Mouse (Mus musculus): ENCODE measurements around the gene Pla2g5. TPM values are rescaled to one million over a fixed set of nuclear protein-coding genes. Genes with fewer than 3 reads are reported as not detected.
A peak's percentile ranks its signal among the peaks of the same experiment; 100 is the strongest.

Pla2g5 gene
- polyA plus RNA-seq, 1 experiment from 2014 or later = 0.37 TPM

GRCm38 (mm10) chr4:138816166-138816565 is 47.1 kb downstream of the Pla2g5 start:
- 86% methylated on average over 9 of the region's 9 CpGs for WGBS
- Histone ChIP-seq H3K9me3 (replicated peaks) (no peaks in the 10 kb centered on the region), H3K4me1 (peaks cover 11% of the 10 kb centered on the region), H3K4me3 (no peak overlapping the region), H3K36me3 (no peaks in the 10 kb centered on the region), H3K27me3 (ENCODE audit: low read depth, poor library complexity, severe bottlenecking) (no peaks in the 10 kb centered on the region), H3K27ac (replicated peaks) (no peak overlapping the region)
- DNase-seq (ENCODE audit: low spot score) = no peak

DNA sequence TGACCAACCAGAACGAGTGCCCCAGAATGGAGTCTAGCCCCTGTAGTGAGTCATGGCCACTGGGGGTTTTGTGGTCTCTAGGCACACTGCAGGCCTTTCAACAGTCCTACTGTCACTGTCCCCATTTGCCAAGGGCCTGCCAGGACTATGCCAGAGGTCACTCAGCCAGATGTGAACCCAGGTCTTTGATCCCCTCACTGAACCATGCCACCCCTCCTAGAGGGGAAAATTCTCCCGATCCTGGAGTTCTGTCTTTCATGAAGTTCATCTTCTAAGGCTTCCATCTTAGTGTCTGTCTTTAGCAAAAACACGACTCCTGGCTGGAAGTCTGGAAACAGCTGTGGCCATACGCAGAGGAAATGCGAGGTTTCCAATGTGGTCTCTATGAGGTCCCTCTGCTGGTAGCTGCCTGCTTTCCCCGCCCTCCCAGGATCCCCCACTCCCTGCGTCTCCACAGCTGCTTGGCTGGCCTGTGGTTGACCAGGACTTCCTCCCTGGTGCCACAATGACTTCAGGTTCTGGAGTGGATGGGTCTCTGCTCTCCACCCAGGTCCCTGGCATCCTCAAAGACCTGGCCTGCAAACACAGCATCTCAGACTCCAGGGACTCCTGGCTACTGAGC is 56.3 kb downstream of the Pla2g5 start:
- WGBS = 86% methylated on average over 7 of the region's 7 CpGs
- no peak for DNase-seq (ENCODE audit: low spot score)
- Histone ChIP-seq H3K27ac (replicated peaks) (no peak overlapping the region), H3K4me1 (0 out of 2 replicates have a peak, but pooled peaks cover 7% of the 10 kb centered on the region), H3K4me3 (no peak overlapping the region), H3K36me3 (no peaks in the 10 kb centered on the region), H3K9me3 (replicated peaks) (no peaks in the 10 kb centered on the region), H3K27me3 (ENCODE audit: low read depth, poor library complexity, severe bottlenecking) (no peaks in the 10 kb centered on the region)

DNA sequence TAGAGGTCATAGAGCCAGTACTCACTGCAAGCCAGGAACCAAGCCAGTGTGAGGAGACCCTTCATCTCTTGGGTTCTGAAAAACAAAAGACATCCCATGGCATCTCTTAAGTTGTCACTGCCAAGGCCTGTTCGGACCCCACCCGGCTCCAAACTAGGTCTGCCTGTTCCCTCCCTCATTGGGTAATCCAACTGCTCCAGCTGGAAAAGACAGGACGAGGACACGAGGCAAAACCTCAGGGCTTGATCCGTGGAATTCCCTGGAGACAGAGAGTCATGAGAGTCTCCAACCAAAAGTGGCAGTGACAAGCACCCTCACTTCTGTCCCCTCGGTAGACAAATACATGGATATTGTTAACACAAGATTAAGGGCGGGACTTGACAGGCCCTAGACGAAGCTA is 57.1 kb downstream of the Pla2g5 start:
- WGBS = 86% methylated on average over 8 of the region's 8 CpGs
- no peak overlapping the region for H3K27ac ChIP-seq (replicated peaks)
- no peak for DNase-seq (ENCODE audit: low spot score)

GRCm38 (mm10) chr4:138805248-138805647 is 58.0 kb downstream of the Pla2g5 start:
- no peaks in the 10 kb centered on the region for H3K9me3 ChIP-seq (replicated peaks)
- H3K4me1 ChIP-seq = 0 out of 2 replicates have a peak, but pooled peaks cover 7% of the 10 kb centered on the region
- H3K27me3 ChIP-seq (ENCODE audit: low read depth, poor library complexity, severe bottlenecking) = no peaks in the 10 kb centered on the region
- no peak for DNase-seq (ENCODE audit: low spot score)
- no peaks in the 10 kb centered on the region for H3K36me3 ChIP-seq
- no peak overlapping the region for H3K27ac ChIP-seq (replicated peaks)
- no peak overlapping the region for H3K4me3 ChIP-seq
- whole genome bisulfite sequencing = 62% methylated on average over 8 of the region's 8 CpGs

More for the DNA sequence above, 57.1 kb downstream of the Pla2g5 start:
- H3K4me3 ChIP-seq = no peak overlapping the region
- 0 out of 2 replicates have a peak, but pooled peaks cover 7% of the 10 kb centered on the region for H3K4me1 ChIP-seq
- H3K36me3 ChIP-seq = no peaks in the 10 kb centered on the region
- H3K9me3 ChIP-seq (replicated peaks) = no peaks in the 10 kb centered on the region
- no peaks in the 10 kb centered on the region for H3K27me3 ChIP-seq (ENCODE audit: low read depth, poor library complexity, severe bottlenecking)

DNA sequence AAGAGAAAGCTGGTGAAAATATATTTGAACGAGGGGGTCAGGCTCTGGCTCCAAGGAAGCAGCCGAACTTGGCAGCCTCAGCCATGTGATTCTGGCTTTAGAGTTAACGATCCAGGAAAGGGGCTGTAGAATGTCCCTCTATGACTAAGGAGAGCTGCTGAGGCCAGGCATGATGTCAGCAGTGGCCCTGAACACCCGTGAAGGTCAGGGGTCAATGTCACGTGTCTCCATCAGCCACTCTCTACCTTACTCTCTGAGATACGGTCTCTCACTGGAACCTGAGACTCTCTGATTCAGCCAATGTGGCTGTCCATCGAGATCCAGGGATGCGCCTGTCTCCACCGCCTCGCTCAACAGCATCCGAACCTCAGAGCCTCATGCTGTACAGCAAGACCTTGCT is 60.4 kb downstream of the Pla2g5 start:
- Histone ChIP-seq H3K9me3 (replicated peaks) (no peaks in the 10 kb centered on the region), H3K27ac (replicated peaks) (no peak overlapping the region), H3K4me3 (no peak overlapping the region), H3K4me1 (0 out of 2 replicates have a peak, but pooled peaks cover 7% of the 10 kb centered on the region), H3K27me3 (ENCODE audit: low read depth, poor library complexity, severe bottlenecking) (no peaks in the 10 kb centered on the region), H3K36me3 (no peaks in the 10 kb centered on the region)
- no peak for DNase-seq (ENCODE audit: low spot score)
- 88% methylated on average over 11 of the region's 11 CpGs for WGBS

- no peaks in the 10 kb centered on the region for H3K36me3 ChIP-seq
- H3K4me1 ChIP-seq = peaks cover 13% of the 10 kb centered on the region; the same call in 1 of the 2 replicates
- no peaks in the 10 kb centered on the region for H3K27me3 ChIP-seq (ENCODE audit: low read depth, poor library complexity, severe bottlenecking)
- WGBS = 83% methylated on average over 4 of the region's 4 CpGs
- DNase-seq (ENCODE audit: low spot score) = no peak
- H3K4me3 ChIP-seq = no peak overlapping the region
- H3K27ac ChIP-seq (replicated peaks) = no peak overlapping the region
- H3K9me3 ChIP-seq (replicated peaks) = no peaks in the 10 kb centered on the region
These were observed 61.7 kb downstream of the Pla2g5 start for GRCm38 (mm10) chr4:138801631-138802030.

GRCm38 (mm10) chr4:138800134-138800744 is 63.0 kb downstream of the Pla2g5 start:
- H3K4me3 ChIP-seq = no peak overlapping the region
- DNase-seq (ENCODE audit: low spot score) = no peak
- WGBS = 85% methylated on average over 12 of the region's 12 CpGs
- peaks cover 8% of the 10 kb centered on the region; the same call in 1 of the 2 replicates for H3K4me1 ChIP-seq
- H3K27me3 ChIP-seq (ENCODE audit: low read depth, poor library complexity, severe bottlenecking) = no peaks in the 10 kb centered on the region
- H3K36me3 ChIP-seq = no peaks in the 10 kb centered on the region
- no peaks in the 10 kb centered on the region for H3K9me3 ChIP-seq (replicated peaks)
- no peak overlapping the region for H3K27ac ChIP-seq (replicated peaks)

GRCm38 (mm10) chr4:138797217-138797570 is 66.1 kb downstream of the Pla2g5 start:
- 79% methylated on average over 4 of the region's 4 CpGs for WGBS
- DNase-seq (ENCODE audit: low spot score) = no peak
- Histone ChIP-seq H3K4me3 (no peak overlapping the region), H3K9me3 (replicated peaks) (no peaks in the 10 kb centered on the region), H3K36me3 (no peaks in the 10 kb centered on the region), H3K27me3 (ENCODE audit: low read depth, poor library complexity, severe bottlenecking) (no peaks in the 10 kb centered on the region), H3K27ac (replicated peaks) (0 out of 2 replicates have a peak overlapping the region, but pooled peaks have one; percentile 17), H3K4me1 (peaks cover 6% of the 10 kb centered on the region; the same call in 1 of the 2 replicates)

GRCm38 (mm10) chr4:138796513-138797216 is 66.6 kb downstream of the Pla2g5 start:
- Histone ChIP-seq H3K4me1 (peaks cover 6% of the 10 kb centered on the region; the same call in 1 of the 2 replicates), H3K36me3 (no peaks in the 10 kb centered on the region), H3K4me3 (no peak overlapping the region), H3K27me3 (ENCODE audit: low read depth, poor library complexity, severe bottlenecking) (no peaks in the 10 kb centered on the region), H3K9me3 (replicated peaks) (no peaks in the 10 kb centered on the region), H3K27ac (replicated peaks) (no peak overlapping the region)
- WGBS = 56% methylated on average over 6 of the region's 6 CpGs
- DNase-seq (ENCODE audit: low spot score) = no peak

- Histone ChIP-seq H3K4me1 (peaks cover 6% of the 10 kb centered on the region; the same call in 1 of the 2 replicates), H3K36me3 (no peaks in the 10 kb centered on the region), H3K9me3 (replicated peaks) (no peaks in the 10 kb centered on the region), H3K27ac (replicated peaks) (no peak overlapping the region), H3K4me3 (no peak overlapping the region), H3K27me3 (ENCODE audit: low read depth, poor library complexity, severe bottlenecking) (no peaks in the 10 kb centered on the region)
- DNase-seq (ENCODE audit: low spot score) = no peak
- 88% methylated on average over 6 of the region's 6 CpGs for WGBS
These were observed 68.9 kb downstream of the Pla2g5 start for GRCm38 (mm10) chr4:138794344-138794743.

DNA sequence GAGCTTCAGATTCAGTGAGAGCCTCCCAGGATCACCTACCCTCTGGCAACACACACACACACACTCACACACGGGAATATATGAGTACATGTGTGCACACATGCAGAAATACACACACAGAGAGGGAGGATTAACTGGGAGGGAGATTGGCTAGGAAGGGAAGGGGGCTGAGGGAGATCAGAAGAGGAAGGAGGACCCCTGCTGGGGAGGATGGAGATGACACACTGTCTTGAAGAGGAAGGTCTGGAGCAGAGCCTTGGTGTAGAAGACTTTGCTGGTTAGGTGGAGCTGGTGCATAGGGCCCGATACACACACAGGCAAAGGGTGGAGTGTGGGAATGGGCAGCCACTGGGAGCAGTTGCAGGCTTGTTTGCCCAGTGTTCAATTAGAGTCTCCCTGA is 70.0 kb downstream of the Pla2g5 start:
- H3K27ac ChIP-seq (replicated peaks) = no peak overlapping the region
- WGBS = 74% methylated on average over 2 of the region's 2 CpGs

GRCm38 (mm10) chr4:138792599-138792998 is 70.7 kb downstream of the Pla2g5 start:
- Histone ChIP-seq H3K9me3 (replicated peaks) (no peaks in the 10 kb centered on the region), H3K36me3 (no peaks in the 10 kb centered on the region), H3K4me1 (peaks cover 6% of the 10 kb centered on the region; the same call in 1 of the 2 replicates), H3K27me3 (ENCODE audit: low read depth, poor library complexity, severe bottlenecking) (no peaks in the 10 kb centered on the region), H3K27ac (replicated peaks) (no peak overlapping the region), H3K4me3 (no peak overlapping the region)
- WGBS = 78% methylated on average over 9 of the region's 9 CpGs
- no peak for DNase-seq (ENCODE audit: low spot score)

More for the DNA sequence above, 70.0 kb downstream of the Pla2g5 start:
- Histone ChIP-seq H3K27me3 (ENCODE audit: low read depth, poor library complexity, severe bottlenecking) (no peaks in the 10 kb centered on the region), H3K4me1 (peaks cover 6% of the 10 kb centered on the region; the same call in 1 of the 2 replicates), H3K9me3 (replicated peaks) (no peaks in the 10 kb centered on the region), H3K4me3 (no peak overlapping the region), H3K36me3 (no peaks in the 10 kb centered on the region)
- peak; percentile 37 for DNase-seq (ENCODE audit: low spot score)

GRCm38 (mm10) chr4:138791452-138791851 is 71.8 kb downstream of the Pla2g5 start:
- Histone ChIP-seq H3K9me3 (replicated peaks) (no peaks in the 10 kb centered on the region), H3K36me3 (no peaks in the 10 kb centered on the region), H3K27ac (replicated peaks) (no peak overlapping the region), H3K27me3 (ENCODE audit: low read depth, poor library complexity, severe bottlenecking) (no peaks in the 10 kb centered on the region), H3K4me3 (no peak overlapping the region), H3K4me1 (no peaks in the 10 kb centered on the region)
- DNase-seq (ENCODE audit: low spot score) = no peak
- WGBS = 78% methylated on average over 6 of the region's 6 CpGs

Data from midbrain, embryonic 10.5 days (tissue).